Mouse (Mus musculus): ENCODE results near the gene Cldn15.

The Cldn15 gene

GRCm38 (mm10) chr5:136986695-136987137 lies 20.3 kb downstream of the Cldn15 start, which contains the start of gene Plod3:
Gene Plod3 (plus strand): TSS chr5:136987019.
- DNase-seq = peak; percentile 98

- peak; percentile 87 for DNase-seq
Observed at GRCm38 (mm10) chr5:136987138-136987933, 20.9 kb downstream of the Cldn15 start.

- no peak for DNase-seq
Observed at GRCm38 (mm10) chr5:136987934-136988271, 21.5 kb downstream of the Cldn15 start, which contains the start of gene Znhit1. Gene Znhit1 (minus strand): TSS chr5:136988021.

- DNase-seq = peak; percentile 57
Observed at GRCm38 (mm10) chr5:136988420-136988819, 22.0 kb downstream of the Cldn15 start.

- peak; percentile 38 for DNase-seq
Observed at GRCm38 (mm10) chr5:136989801-136990200, 23.4 kb downstream of the Cldn15 start.

GRCm38 (mm10) chr5:136999449-136999848 lies 33.0 kb downstream of the Cldn15 start:
- no peak for DNase-seq

GRCm38 (mm10) chr5:137000612-137001011 lies 34.2 kb downstream of the Cldn15 start:
- no peak for DNase-seq

- no peak for DNase-seq
Observed at GRCm38 (mm10) chr5:137007276-137007675, 40.9 kb downstream of the Cldn15 start.

- no peak for DNase-seq
Observed at GRCm38 (mm10) chr5:137009988-137010387, 43.6 kb downstream of the Cldn15 start.

- no peak for DNase-seq
Observed at GRCm38 (mm10) chr5:137012401-137012950, 46.1 kb downstream of the Cldn15 start.

- DNase-seq = no peak
Observed at GRCm38 (mm10) chr5:137015913-137016312, 49.5 kb downstream of the Cldn15 start.

- no peak for DNase-seq
Observed at GRCm38 (mm10) chr5:137024318-137024717, 57.9 kb downstream of the Cldn15 start.

- DNase-seq = peak; percentile 45
Observed at GRCm38 (mm10) chr5:137025132-137025531, 58.7 kb downstream of the Cldn15 start.

Data from cerebellum, adult 11-12 months (tissue).